8 mouse cellular contexts compared by ENCODE assay signal in genomic region chr3:129215751-129216331, GRCm38 (mm10). TPM values are rescaled to one million over a fixed set of nuclear protein-coding genes. Genes with fewer than 3 reads are reported as not detected.
DNase-seq lines count a peak whose midpoint lies in the region; ATAC-seq and TF ChIP-seq lines count a peak whose summit lies in the region.

No protein-coding gene starts in this region.

- H3K4me1 ChIP-seq in heart, embryonic 12.5 days (replicated peaks) = peaks cover 25% of the 10 kb centered on the region
- H3K4me1 ChIP-seq in limb, embryonic 13.5 days = peaks cover 34% of the 10 kb centered on the region
- H3K4me1 ChIP-seq in stomach, postnatal 0 days (replicated peaks; ENCODE audit: control insufficient read depth, insufficient read depth) = peaks cover 3% of the 10 kb centered on the region; the same call in 1 of the 2 replicates

- H3K27me3 ChIP-seq in heart, embryonic 12.5 days (replicated peaks) = peaks cover 61% of the 10 kb centered on the region
- peaks cover 90% of the 10 kb centered on the region for H3K27me3 ChIP-seq in limb, embryonic 13.5 days
- H3K27me3 ChIP-seq in stomach, postnatal 0 days (ENCODE audit: control insufficient read depth, insufficient read depth, low read length) = peaks cover 18% of the 10 kb centered on the region; the same call in 1 of the 2 replicates

- no peak for TF ChIP-seq EP300 in stomach, postnatal 0 days (optimal IDR thresholded peaks at IDR 0.05)

- peak overlapping the region; percentile 96 for H3K4me2 ChIP-seq in heart, embryonic 12.5 days
- H3K4me2 ChIP-seq in limb, embryonic 13.5 days (replicated peaks) = peak overlapping the region; percentile 44
- peak overlapping the region; percentile 78 for H3K4me2 ChIP-seq in stomach, postnatal 0 days (replicated peaks; ENCODE audit: low read depth)

- peak; percentile 22 for DNase-seq in adrenal gland, adult 2 months
- DNase-seq in adrenal gland, postnatal 4 days (ENCODE audit: low spot score in 2 of 2) = no peak
- DNase-seq in ES-CJ7 (ENCODE audit: low read depth, low spot score) = peak; percentile 73
- DNase-seq in stomach, postnatal 0 days (ENCODE audit: low spot score) = peak; percentile 31
- no peak for DNase-seq in left cerebral cortex, adult 9 months (ENCODE audit: low spot score in 2 of 2)

- peak overlapping the region; percentile 62 for H3K4me3 ChIP-seq in heart, embryonic 12.5 days
- peak overlapping the region; percentile 56 for H3K4me3 ChIP-seq in limb, embryonic 13.5 days
- peak overlapping the region; percentile 59 for H3K4me3 ChIP-seq in stomach, postnatal 0 days (ENCODE audit: low read depth, low read length)

- 1% methylated on average over 35 of the region's 35 CpGs for WGBS in heart, embryonic 12.5 days
- under 1% methylated on average over 35 of the region's 35 CpGs for WGBS in limb, embryonic 13.5 days
- WGBS in stomach, postnatal 0 days = 8% methylated on average over 34 of the region's 35 CpGs

- peak overlapping the region; percentile 61 for H3K27ac ChIP-seq in heart, embryonic 12.5 days (ENCODE audit: poor library complexity, severe bottlenecking)
- no peak overlapping the region for H3K27ac ChIP-seq in limb, embryonic 13.5 days
- peak overlapping the region; percentile 13; the same call in 1 of the 2 replicates for H3K27ac ChIP-seq in stomach, postnatal 0 days (replicated peaks)

- peak overlapping the region; percentile 66 for H3K9ac ChIP-seq in heart, embryonic 12.5 days
- peak overlapping the region; percentile 48; the same call in 1 of the 2 replicates for H3K9ac ChIP-seq in limb, embryonic 13.5 days
- peak overlapping the region; percentile 53 for H3K9ac ChIP-seq in stomach, postnatal 0 days (ENCODE audit: low read length)

- no peak for TF ChIP-seq CTCF in stomach, postnatal 0 days (IDR thresholded peaks at IDR 0.05; ENCODE audit: low read depth)

- no peaks in the 10 kb centered on the region for H3K9me3 ChIP-seq in heart, embryonic 12.5 days (replicated peaks)
- no peaks in the 10 kb centered on the region for H3K9me3 ChIP-seq in limb, embryonic 13.5 days
- no peaks in the 10 kb centered on the region for H3K9me3 ChIP-seq in stomach, postnatal 0 days (ENCODE audit: control insufficient read depth, low read length)

- no peaks in the 10 kb centered on the region for H3K36me3 ChIP-seq in heart, embryonic 12.5 days
- no peaks in the 10 kb centered on the region for H3K36me3 ChIP-seq in limb, embryonic 13.5 days
- H3K36me3 ChIP-seq in stomach, postnatal 0 days (ENCODE audit: control insufficient read depth, insufficient read depth, low read length) = no peaks in the 10 kb centered on the region

- no peak for ATAC-seq in heart, embryonic 12.5 days (ENCODE audit: insufficient number of reproducible peaks, low FRiP score)
- ATAC-seq in limb, embryonic 13.5 days (ENCODE audit: low FRiP score, low read depth) = no peak
- ATAC-seq in stomach, postnatal 0 days (ENCODE audit: low FRiP score, low TSS enrichment) = no peak
- ATAC-seq in erythroid progenitor cell, adult 5-6 weeks (replicated peaks; ENCODE audit: low FRiP score, poor library complexity, severe bottlenecking) = no peak

RNA-seq across cellular contexts. Expression of gene Pitx2, which starts 16.2 kb away (rescaled TPM):
- total RNA-seq in adrenal gland, adult 2 months (2021) = under 1 TPM in 1 of 2 experiments, not detected in 1; 0.32 TPM
- 0.22 and 0.27 TPM in 2 replicates for polyA plus RNA-seq in adrenal gland, adult 2 months (2012; rRNA removed)
- 1 to 10 TPM in 1 of 2 experiments, under 1 TPM in 1; 0.53 to 1.5 TPM for total RNA-seq in adrenal gland, postnatal 4 days (2021)
- 39.1 and 41.3 TPM in 2 replicates for polyA plus RNA-seq in heart, embryonic 12.5 days (2016; fragmentation: Nextera tagmentation; extraction: Ambion mirVana)
- 21.2 and 26.3 TPM in 2 replicates for polyA plus RNA-seq in limb, embryonic 13.5 days (2015; fragmentation: Nextera tagmentation; extraction: Ambion mirVana)
- 9.7 and 10.8 TPM in 2 replicates for polyA plus RNA-seq in stomach, postnatal 0 days (2015; fragmentation: Nextera tagmentation; extraction: Ambion mirVana)
- total RNA-seq in erythroid progenitor cell, adult 5-6 weeks (2015; ENCODE audit: low replicate concordance) = not detected in 2 replicates
- total RNA-seq in erythroid progenitor cell, adult 5-6 weeks (2017; ENCODE audit: low replicate concordance) = not detected in 2 replicates

Comparison
In these comparisons a context has a peak if more than half of its experiments do, and no peak if none do; other contexts are left out.
1. DNase-seq: peak in adrenal gland, adult 2 months (single experiment), ES-CJ7 (single experiment) and stomach, postnatal 0 days (single experiment); none in adrenal gland, postnatal 4 days (0 of 2) and left cerebral cortex, adult 9 months (0 of 2).
2. H3K4me2 ChIP-seq: peak in every context shown above with its lines; median percentile 96 in heart, embryonic 12.5 days; 78 in stomach, postnatal 0 days; 44 in limb, embryonic 13.5 days.
3. Peak in every context shown above with its lines, with median percentiles within 50 percentile points of each other: H3K4me3 ChIP-seq and H3K9ac ChIP-seq.